Mouse (Mus musculus): ENCODE measurements at regions not wholly inside any gene's neighbourhood (a gene's known extent, or its start where the extent isn't known, plus 50 kb on each side); places are given as distances from the start of the nearest gene placed in this dataset.

DNA sequence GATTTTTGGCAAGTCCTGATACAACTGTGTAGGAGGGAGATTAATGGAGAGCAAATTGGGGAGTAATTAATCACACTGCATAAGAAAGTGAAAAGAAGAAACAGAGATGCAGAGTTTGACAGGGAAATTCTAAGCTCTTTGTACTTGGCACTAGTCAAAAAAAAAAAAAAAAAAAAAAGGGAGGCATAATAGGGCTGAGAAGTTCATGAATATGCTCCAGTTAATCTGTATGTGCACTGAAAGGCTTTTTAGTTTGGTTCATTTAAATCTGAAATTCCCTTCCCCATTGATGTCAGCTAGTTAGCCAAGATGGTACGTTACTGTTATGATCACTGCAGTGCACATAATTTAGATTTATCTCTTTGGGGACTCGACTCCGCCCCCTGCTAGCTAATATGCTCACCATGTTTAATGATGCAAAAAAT lies 470.8 kb upstream of the Map3k7 start:
- DNase-seq (ENCODE audit: low read depth, low spot score), result no peak

DNA sequence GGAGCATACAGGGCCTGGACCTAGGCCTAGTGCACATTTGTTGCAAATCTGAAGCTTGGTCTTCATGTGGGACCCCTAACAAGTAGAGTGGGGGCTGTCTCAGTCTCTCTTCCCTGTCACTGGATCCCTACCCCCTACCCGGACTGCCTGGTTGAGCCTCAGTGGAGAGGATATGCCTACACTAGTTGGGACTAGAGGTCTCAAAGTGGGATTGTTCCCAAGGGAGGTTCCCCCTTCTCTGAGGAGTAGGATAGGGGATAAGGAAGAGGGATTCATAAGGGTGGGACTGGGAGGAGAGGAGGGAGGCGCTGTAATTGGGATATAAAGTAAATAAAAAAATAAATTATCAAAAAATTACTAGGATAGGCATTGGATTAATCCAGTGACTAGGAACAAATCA lies 464.0 kb upstream of the Map3k7 start:
- DNase-seq (ENCODE audit: low read depth, low spot score), result no peak

- DNase-seq (ENCODE audit: low read depth, low spot score), result no peak
These were observed 463.5 kb upstream of the Map3k7 start for GRCm38 (mm10) chr4:31500432-31500831.

DNA sequence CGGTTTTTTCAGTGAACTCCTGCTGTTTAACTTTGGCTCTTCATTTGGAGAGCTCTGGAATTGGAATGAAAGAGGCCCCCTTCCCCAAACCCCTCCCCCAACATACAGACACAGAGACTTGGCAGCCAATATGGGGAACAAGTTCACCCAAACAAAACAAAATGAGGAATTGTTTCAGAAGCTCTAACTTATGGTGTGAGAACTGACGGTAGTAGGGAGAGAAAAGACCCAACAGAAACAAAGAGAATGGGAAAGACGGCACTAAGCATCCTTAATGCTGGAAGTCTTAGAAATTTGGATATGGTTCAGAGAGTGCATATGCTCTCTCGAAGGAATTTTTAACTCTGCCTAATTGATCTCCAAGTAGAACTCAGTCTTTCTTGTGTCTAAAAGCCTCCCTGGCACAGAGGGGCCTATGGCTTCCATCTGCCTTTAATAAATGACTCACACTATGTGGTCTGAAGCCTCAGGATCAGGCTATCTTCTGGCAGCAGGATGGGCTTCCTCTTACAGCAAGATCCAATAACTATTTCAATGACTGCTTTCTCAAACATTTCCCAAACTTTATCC lies 438.2 kb upstream of the Map3k7 start:
- no peak for DNase-seq (ENCODE audit: low read depth, low spot score)

DNA sequence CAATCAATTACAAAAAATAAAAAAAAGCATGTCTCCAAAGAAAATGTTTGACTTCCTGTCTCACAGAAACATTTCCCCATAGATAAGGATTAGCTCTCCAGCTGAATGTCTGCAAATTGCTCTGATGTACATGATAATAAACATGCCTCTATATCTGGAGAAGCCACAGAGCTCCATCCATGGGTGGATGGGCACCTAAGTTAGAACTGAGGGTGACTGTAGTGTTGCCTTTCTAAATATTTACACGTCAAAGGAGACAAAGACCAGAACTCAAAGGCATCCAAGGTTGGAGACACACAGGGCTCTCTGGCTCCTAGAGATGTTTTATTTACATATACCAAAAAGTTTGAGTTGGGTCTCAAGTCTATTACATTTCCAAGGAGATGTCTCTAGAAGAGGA lies 427.1 kb upstream of the Map3k7 start:
- DNase-seq (ENCODE audit: low read depth, low spot score), result no peak

DNA sequence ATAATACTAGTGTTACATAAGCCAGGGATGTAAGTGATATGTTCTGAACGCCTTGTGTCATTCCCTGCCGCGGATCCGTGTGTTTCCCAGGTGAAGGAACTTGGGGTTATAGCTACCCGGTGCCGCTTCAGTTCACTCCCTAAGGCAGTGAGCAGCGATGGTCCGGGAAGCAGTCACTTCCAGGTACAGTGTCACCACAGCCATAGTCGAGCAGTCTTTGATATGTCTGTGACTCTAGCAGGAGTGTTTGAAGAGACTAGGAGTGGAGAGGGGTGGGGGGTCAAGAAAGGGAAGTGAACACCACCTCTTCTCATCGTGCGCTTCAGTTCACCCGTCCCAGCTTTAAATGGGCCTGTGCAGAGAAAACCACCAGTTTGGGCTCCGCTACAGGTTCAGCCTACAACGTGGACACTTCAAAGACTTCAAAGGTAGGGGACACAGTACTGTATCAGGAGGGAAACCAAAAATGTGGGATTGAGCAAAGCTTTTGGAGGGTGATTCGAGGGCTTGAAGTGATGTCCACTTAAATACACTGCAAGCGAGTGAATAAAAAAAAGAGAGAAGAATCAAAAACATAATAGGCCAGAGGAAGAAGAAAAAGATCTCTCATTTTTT lies 410.0 kb upstream of the Map3k7 start:
- DNase-seq (ENCODE audit: low read depth, low spot score), result no peak

- no peak for DNase-seq (ENCODE audit: low read depth, low spot score)
These were observed 408.8 kb upstream of the Map3k7 start for GRCm38 (mm10) chr4:31555077-31555476.

DNA sequence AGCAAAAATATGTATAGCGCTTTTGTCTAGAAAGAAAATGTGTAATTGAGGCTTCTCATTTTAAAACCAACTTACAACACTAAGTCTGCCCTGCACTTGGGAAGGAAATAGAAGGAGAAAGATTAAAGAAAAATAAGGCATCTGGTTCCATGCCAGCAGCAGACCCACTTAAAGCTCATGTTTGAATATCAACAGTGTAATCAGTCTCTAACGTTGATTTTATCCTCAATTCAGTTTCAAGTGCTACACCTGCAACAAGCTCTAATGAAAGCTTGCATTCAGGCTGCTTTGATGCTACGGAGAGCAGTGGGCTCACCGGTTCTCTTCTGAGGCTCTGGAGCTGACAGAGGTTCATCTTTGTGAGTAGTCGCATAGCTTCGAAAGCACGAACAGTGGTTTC lies 406.6 kb upstream of the Map3k7 start:
- no peak for DNase-seq (ENCODE audit: low read depth, low spot score)

DNA sequence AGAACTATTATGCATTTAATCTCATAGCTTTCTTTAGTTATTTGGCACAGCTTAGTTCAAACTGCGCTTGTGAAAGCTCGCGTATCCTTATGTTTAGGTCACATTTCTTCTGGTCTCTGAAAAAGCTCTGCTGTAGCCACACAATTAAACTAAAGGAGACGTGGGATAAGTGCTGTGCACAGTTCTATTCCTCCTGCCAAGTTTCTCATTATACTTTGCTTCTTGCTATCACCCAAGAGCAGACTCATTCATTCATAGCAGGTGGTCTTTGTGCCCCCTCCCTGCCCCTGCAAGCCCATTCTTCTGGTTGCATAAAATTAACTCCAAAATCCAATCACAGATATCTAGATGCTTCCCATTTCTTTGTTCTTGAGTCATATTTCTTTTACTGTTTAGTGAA lies 403.6 kb upstream of the Map3k7 start:
- no peak for DNase-seq (ENCODE audit: low read depth, low spot score)

GRCm38 (mm10) chr4:31561183-31561582 lies 402.7 kb upstream of the Map3k7 start:
- DNase-seq (ENCODE audit: low read depth, low spot score), result no peak

- DNase-seq (ENCODE audit: low read depth, low spot score), result no peak
These were observed 402.1 kb upstream of the Map3k7 start for GRCm38 (mm10) chr4:31561823-31562222.

GRCm38 (mm10) chr4:31566158-31566557 lies 397.7 kb upstream of the Map3k7 start:
- DNase-seq (ENCODE audit: low read depth, low spot score), result no peak

DNA sequence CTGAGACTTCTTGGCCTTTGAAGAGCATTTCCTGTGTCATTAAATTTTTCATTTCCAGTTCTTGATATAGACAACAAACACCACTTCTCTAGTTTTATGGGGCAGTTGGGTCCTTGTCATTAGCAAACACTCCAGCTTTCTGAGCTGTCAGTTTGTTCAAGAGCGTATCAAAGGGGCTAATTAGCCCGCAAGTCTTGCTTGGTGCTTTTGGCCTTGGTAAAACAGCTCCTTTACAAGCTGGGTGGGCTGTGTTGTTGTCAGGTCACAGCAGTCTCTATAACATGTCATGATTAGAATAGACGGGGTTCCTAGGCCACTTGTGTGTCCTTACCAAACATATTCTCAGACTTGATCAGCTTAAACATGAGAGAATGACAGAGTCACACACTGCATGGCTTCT lies 397.1 kb upstream of the Map3k7 start:
- DNase-seq (ENCODE audit: low read depth, low spot score), result no peak

- DNase-seq (ENCODE audit: low read depth, low spot score), result no peak
These were observed 394.2 kb upstream of the Map3k7 start for GRCm38 (mm10) chr4:31569687-31570086.

DNA sequence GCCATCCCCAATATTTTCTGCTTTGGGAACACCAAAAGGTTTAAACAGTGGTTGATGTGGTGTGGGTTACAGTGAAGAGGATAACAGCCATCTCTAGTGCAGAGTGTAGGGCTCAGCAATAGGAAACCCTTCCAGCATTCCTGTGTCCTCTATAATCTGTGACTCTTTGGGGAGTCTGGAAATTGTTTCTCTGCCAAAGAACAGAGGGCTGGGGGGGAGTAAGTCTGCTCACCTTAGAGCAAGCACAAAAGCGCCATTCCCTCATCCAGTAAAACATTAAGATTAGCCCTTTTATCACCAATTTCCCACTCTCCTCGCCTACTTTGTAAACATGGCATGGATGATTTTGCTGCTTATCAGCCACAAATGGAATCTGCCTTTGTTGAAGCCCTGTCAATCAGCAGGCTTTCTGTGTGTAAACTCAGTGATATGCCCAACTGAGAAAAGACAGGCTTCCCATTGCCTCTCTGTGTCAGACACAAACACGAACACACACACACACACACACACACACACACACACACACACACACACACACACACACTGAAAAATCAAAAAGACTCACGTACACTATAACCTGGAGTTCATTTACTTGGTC lies 386.8 kb upstream of the Map3k7 start:
- no peak for DNase-seq (ENCODE audit: low read depth, low spot score)

DNA sequence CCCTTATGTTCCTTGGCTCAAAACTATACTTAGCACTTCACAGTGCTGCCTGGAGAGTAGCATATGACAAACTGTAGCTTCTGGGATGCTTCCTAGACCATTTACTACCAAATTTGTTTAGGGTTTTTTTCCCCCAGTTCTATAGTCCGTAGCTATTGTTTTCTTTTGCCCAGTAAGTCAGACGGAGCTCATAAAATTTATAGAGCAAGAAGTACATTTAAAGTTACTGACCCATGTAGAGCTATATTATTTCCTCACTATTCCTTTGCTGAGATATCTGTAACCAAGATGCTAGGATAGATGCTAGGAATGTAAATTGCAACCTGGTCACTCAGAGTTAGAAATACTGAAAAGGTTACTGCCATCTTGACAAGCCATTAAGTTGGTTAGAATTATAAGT lies 380.4 kb upstream of the Map3k7 start:
- no peak for DNase-seq (ENCODE audit: low read depth, low spot score)

GRCm38 (mm10) chr4:31584171-31584570 lies 379.7 kb upstream of the Map3k7 start:
- DNase-seq (ENCODE audit: low read depth, low spot score), result no peak

DNA sequence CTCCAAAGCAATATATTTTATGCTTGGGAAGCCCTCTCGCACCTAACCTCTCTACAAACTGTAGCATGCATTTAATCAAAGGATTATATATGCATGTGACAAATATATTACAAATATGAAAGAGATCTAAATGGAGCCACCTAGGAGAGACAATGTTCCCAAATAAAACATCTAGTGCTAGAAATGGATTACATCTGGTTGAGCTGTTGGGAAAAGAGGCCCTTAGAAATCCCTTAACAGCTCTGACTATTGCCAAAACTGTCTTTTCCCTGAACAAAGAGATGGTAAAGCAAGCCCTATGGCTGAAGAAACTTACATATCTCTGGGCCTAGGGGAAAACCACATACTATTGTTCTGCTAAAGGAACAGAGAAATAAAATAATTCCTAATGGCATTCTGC lies 369.8 kb upstream of the Map3k7 start:
- no peak for DNase-seq (ENCODE audit: low read depth, low spot score)

GRCm38 (mm10) chr4:31601536-31601935 lies 362.4 kb upstream of the Map3k7 start:
- no peak for DNase-seq (ENCODE audit: low read depth, low spot score)

GRCm38 (mm10) chr4:31603776-31604175 lies 360.1 kb upstream of the Map3k7 start:
- no peak for DNase-seq (ENCODE audit: low read depth, low spot score)

GRCm38 (mm10) chr4:31608811-31609210 lies 355.1 kb upstream of the Map3k7 start:
- DNase-seq (ENCODE audit: low read depth, low spot score), result no peak

DNA sequence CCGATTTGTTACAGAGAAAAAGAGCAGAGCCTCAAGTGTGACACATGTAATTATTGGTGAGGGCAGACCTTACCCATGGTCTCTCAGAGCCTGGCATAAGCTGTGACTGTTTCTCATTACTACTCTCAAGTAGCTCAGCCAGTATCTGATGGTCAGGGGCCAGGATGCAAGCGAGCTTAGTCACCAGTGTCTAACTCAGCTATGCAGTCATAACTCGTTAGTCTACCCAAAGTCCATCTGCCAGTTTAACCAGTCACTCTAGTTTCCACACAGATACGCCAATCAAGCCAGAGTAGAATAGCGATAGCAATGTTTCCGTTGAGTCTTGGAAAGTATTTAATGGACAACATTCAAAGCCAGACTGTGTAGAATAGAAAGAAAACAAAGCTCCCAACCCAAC lies 354.3 kb upstream of the Map3k7 start:
- DNase-seq (ENCODE audit: low read depth, low spot score), result no peak

- DNase-seq (ENCODE audit: low read depth, low spot score), result no peak
These were observed 351.6 kb upstream of the Map3k7 start for GRCm38 (mm10) chr4:31612147-31612824.

Data from retina, postnatal 7 days (tissue).